Mouse (Mus musculus): ENCODE measurements around the gene H1f0. TPM values are rescaled to one million over a fixed set of nuclear protein-coding genes. Genes with fewer than 3 reads are reported as not detected.
A peak's percentile ranks its signal among the peaks of the same experiment; 100 is the strongest.
"Not testable (repeated sequence)": the region's sequence is repeated elsewhere in the genome, so short reads cannot be mapped to it uniquely, and the experiment has no call there.

The H1f0 gene
- polyA plus RNA-seq, 1 experiment, result 197 TPM

DNA sequence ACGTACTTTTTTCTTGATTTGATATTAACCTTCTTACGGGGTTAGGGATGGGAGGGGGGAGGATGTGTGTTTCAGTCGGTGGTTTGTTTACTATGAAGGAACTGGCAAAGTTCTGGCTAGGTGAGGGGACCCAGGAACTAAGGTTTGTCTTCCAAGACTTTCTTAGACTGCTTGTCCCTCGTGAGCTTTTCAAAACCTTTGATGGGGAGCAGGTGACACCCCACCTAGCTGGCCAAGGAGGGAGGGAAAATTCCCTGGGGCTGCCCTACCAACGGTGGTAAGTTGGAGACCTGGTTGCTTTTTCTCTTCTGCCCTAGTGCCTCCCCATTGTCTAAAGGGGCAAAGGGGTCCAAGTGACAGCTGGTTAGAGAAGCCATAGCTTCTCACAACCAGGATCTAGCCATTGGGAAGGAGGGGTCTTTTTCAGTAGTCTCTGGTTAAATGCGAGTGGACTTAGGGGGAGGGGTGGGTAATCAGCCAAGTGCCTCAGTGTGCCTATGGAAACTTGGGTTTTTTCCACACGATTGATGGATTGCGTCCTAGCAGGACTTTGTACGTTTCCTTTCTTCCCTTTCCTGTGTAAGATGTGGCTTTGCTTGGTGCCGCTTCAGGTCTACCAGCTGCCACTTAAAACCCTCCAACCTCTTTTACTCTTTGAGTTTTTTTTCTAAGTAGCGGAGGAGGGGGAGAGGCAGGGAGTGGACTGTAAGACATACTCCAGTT, 1.4 kb downstream of the H1f0 start:
- WGBS, result 1% methylated on average over 11 of the region's 11 CpGs
- H3K4me1 ChIP-seq (ENCODE audit: control insufficient read depth, insufficient read depth, low read length), result peaks cover 6% of the 10 kb centered on the region
- H3K4me3 ChIP-seq (replicated peaks; ENCODE audit: insufficient read depth, low read depth, low read length), result peak overlapping the region; percentile 70
- H3K27ac ChIP-seq (ENCODE audit: insufficient read depth, low read length), result peak overlapping the region; percentile 64; the same call in 1 of the 2 replicates
- DNase-seq, result no peak
- TF ChIP-seq POLR2A (IDR thresholded peaks at IDR 0.05; ENCODE audit: borderline replicate concordance, insufficient read depth, low read length), result no peak
- no peak for TF ChIP-seq CTCF (IDR thresholded peaks at IDR 0.05; ENCODE audit: borderline replicate concordance, insufficient read depth, low read depth, low read length)
- no peaks in the 10 kb centered on the region for H3K27me3 ChIP-seq (ENCODE audit: control insufficient read depth, insufficient read depth, low read length)

DNA sequence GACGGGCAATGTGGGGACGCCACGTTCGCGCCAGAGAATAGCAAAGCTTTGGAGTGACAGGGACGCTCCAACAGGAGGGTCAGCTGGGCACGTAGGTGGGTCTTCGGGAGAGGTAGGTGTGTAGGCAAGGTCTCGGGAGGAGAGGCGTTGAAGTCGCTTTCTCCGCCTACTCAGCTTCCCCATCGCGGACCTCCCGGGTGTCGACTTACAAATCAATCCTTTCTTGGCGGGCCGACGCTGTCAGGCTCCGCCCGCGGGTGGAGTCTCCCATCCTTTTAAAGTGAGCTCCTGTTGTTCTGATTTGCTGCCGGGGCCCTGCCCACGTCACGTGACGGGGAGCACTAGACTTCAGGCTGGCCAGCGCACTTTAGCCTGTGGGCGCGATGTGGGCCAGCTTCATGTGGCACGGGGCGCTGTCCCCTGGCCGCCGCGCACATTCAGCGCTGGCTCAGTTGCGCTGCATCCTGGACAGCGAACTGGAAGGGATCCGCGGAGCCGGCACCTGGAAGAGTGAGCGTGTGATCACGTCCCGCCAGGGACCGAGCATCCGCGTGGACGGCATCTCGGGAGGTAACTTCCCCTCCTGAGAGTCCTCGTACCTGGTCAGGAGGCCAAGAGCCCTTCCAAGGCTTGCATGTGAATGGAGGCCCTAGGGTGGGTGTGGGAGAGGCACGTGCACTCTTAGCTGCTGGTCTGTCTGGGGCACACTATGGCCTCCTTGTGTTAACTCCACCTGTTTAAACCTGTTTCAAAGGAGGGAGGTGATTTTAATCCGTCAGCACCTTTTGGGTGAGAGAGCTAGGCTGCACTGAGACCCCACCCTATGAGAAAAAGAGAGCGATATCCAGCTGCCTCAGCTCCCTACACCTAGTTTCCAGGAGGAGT, 2.5 kb downstream of the H1f0 start:
- no peak overlapping the region for H3K27ac ChIP-seq (ENCODE audit: insufficient read depth, low read length)
- peak; percentile 89 to 94 for DNase-seq
- TF ChIP-seq CTCF (IDR thresholded peaks at IDR 0.05; ENCODE audit: borderline replicate concordance, insufficient read depth, low read depth, low read length) (no peak), POLR2A (IDR thresholded peaks at IDR 0.05; ENCODE audit: borderline replicate concordance, insufficient read depth, low read length) (peak; percentile 71)
- H3K27me3 ChIP-seq (ENCODE audit: control insufficient read depth, insufficient read depth, low read length), result no peaks in the 10 kb centered on the region
- H3K4me1 ChIP-seq (ENCODE audit: control insufficient read depth, insufficient read depth, low read length), result peaks cover 6% of the 10 kb centered on the region
- H3K4me3 ChIP-seq (replicated peaks; ENCODE audit: insufficient read depth, low read depth, low read length), result peak overlapping the region; percentile 74
- WGBS, result 2% methylated on average over 52 of the region's 52 CpGs

DNA sequence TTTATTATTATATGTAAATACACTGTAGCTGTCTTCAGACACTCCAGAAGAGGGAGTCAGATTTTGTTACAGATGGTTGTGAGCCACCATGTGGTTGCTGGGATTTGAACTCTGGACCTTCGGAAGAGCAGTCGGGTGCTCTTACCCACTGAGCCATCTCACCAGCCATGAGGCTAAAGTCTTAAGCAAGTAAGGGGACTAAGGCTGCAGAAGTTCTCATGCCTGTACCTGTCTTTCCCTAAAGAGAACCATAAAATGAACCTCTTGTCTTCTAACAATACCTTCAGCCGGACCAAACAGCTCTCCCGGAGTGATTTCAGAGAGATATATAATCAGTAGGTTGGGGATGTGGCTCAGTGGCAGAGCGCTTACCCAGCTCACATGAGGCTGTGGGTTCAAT, 3.7 kb downstream of the H1f0 start:
- not testable (repeated sequence) for H3K27ac ChIP-seq (ENCODE audit: insufficient read depth, low read length); H3K4me3 ChIP-seq (replicated peaks; ENCODE audit: insufficient read depth, low read depth, low read length); DNase-seq; H3K27me3 ChIP-seq (ENCODE audit: control insufficient read depth, insufficient read depth, low read length); H3K4me1 ChIP-seq (ENCODE audit: control insufficient read depth, insufficient read depth, low read length)
- WGBS, result 83% methylated on average over 5 of the region's 5 CpGs

DNA sequence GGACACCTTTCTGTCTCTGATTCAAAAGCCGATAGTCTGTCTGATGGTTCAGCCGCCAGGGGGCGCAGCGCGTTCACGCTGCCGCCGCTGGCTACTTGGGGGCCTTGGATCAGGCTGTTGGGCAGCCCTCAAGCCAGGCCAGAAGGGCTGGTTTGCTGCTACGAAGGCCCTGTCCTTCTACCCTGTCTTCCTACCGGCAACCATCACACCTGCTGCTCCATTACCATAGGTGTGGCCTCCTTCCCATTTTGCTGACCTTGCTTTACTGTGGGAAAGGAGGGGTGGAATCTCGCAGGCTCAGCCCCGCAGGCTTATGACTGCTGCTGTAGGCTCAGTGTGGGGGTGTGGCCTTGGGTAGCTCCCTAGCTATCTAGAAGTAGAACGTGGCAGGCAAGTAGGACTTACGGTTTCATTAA, 9.7 kb downstream of the H1f0 start:
- Histone ChIP-seq H3K4me3 (replicated peaks; ENCODE audit: insufficient read depth, low read depth, low read length) (no peak overlapping the region), H3K27me3 (ENCODE audit: control insufficient read depth, insufficient read depth, low read length) (no peaks in the 10 kb centered on the region), H3K27ac (ENCODE audit: insufficient read depth, low read length) (no peak overlapping the region), H3K4me1 (ENCODE audit: control insufficient read depth, insufficient read depth, low read length) (peaks cover 10% of the 10 kb centered on the region)
- DNase-seq, result peak; percentile 72 to 82
- 9% methylated on average over 14 of the region's 14 CpGs for WGBS
- peak; percentile 80 for TF ChIP-seq CTCF (IDR thresholded peaks at IDR 0.05; ENCODE audit: borderline replicate concordance, insufficient read depth, low read depth, low read length)
- TF ChIP-seq POLR2A (IDR thresholded peaks at IDR 0.05; ENCODE audit: borderline replicate concordance, insufficient read depth, low read length), result no peak

DNA sequence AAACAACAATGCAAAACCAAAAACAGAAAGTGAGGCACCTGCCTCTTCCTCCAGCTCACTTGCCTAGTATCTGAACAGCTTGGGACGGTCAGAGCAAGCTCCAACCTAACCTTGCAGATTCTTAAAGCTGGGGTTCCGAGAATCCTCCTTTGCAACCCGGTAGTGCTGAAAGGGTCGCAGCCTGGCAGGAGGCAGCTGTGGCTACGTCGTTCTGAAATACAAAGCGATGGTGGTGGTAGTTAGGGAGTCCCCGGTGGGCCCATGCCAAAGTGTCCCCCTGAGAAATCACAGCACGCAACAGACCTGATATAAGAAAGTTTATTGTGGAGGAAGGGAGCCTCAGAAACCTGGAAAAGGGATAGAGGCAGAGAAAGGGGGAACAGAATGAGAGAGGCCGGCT, 10.1 kb downstream of the H1f0 start:
- Histone ChIP-seq H3K4me1 (ENCODE audit: control insufficient read depth, insufficient read depth, low read length) (peaks cover 10% of the 10 kb centered on the region), H3K27ac (ENCODE audit: insufficient read depth, low read length) (no peak overlapping the region), H3K27me3 (ENCODE audit: control insufficient read depth, insufficient read depth, low read length) (no peaks in the 10 kb centered on the region), H3K4me3 (replicated peaks; ENCODE audit: insufficient read depth, low read depth, low read length) (no peak overlapping the region)
- TF ChIP-seq CTCF (IDR thresholded peaks at IDR 0.05; ENCODE audit: borderline replicate concordance, insufficient read depth, low read depth, low read length) (no peak), POLR2A (IDR thresholded peaks at IDR 0.05; ENCODE audit: borderline replicate concordance, insufficient read depth, low read length) (no peak)
- WGBS, result 76% methylated on average over 10 of the region's 10 CpGs
- no peak for DNase-seq

DNA sequence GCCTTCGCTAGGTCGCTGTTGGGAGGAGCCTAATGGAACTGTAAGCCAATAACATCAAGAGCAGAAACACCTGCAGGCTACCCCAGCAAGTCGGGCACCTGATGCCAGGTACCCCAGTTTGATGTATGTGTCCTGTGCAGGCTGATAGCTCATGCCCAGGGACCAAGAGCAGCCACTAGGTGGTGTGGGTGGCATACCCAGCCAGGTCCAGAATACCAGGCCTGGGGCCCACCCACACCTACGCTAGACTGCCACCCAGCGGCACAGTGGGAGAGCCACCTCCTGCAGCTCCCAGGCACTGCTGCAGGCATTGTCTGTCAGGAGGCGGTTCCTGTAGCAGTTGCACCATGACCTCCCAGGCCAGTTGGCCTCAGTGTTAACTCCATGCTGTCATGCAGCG, 10.6 kb downstream of the H1f0 start:
- no peaks in the 10 kb centered on the region for H3K27me3 ChIP-seq (ENCODE audit: control insufficient read depth, insufficient read depth, low read length)
- TF ChIP-seq POLR2A (IDR thresholded peaks at IDR 0.05; ENCODE audit: borderline replicate concordance, insufficient read depth, low read length) (no peak), CTCF (IDR thresholded peaks at IDR 0.05; ENCODE audit: borderline replicate concordance, insufficient read depth, low read depth, low read length) (peak; percentile 62)
- no peak overlapping the region for H3K27ac ChIP-seq (ENCODE audit: insufficient read depth, low read length)
- no peak overlapping the region for H3K4me3 ChIP-seq (replicated peaks; ENCODE audit: insufficient read depth, low read depth, low read length)
- H3K4me1 ChIP-seq (ENCODE audit: control insufficient read depth, insufficient read depth, low read length), result peaks cover 10% of the 10 kb centered on the region
- peak; percentile 53 to 54 for DNase-seq
- 43% methylated on average over 7 of the region's 7 CpGs for WGBS

DNA sequence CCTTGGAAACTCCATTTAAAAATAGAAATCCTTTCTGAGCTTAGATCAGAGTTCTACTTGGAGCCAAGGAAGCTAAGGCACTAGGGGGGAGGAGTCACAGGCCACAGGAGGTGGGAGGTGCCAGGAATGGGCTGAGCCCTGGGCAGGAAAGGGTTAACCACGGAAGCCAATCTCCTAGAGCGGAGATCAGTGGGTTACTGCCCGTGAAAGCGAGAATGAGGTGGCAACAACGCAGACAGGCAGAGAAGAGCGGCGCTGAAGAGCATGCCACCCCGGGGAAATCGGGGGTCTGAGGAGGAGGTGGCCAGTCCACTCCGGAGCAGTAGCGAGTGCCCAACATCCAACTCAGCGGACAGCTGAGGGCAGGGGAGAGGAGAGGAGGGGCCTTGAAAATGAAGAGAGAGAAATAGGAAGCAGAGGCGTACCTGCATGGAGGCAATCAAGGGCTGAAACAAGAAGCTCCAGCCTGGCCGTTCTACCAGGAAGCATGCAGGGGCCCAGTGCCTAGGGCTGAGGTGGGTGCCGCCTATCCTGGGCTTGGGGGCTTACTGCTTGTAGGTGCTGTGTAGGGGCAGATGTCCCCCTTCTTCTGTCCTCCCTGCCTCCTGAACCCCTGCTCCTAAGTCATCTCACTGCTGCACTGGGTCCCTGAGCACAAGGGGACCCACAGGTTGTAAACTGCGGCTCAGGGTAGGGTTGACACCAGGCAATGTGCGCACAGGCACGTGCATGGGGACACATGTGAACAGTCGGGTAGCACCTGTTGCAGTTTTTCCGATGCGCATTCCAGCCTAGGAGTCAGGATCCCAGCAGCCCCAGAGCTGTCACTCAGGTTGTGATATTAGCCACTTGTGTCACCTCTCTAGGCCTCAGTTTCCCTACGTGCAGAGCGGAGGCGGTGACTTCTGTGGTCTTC, 12.5 kb downstream of the H1f0 start:
- peaks cover 10% of the 10 kb centered on the region for H3K4me1 ChIP-seq (ENCODE audit: control insufficient read depth, insufficient read depth, low read length)
- H3K27me3 ChIP-seq (ENCODE audit: control insufficient read depth, insufficient read depth, low read length), result no peaks in the 10 kb centered on the region
- TF ChIP-seq POLR2A (IDR thresholded peaks at IDR 0.05; ENCODE audit: borderline replicate concordance, insufficient read depth, low read length) (no peak), CTCF (IDR thresholded peaks at IDR 0.05; ENCODE audit: borderline replicate concordance, insufficient read depth, low read depth, low read length) (no peak)
- no peak overlapping the region for H3K27ac ChIP-seq (ENCODE audit: insufficient read depth, low read length)
- 30% methylated on average over 24 of the region's 24 CpGs for WGBS
- no peak overlapping the region for H3K4me3 ChIP-seq (replicated peaks; ENCODE audit: insufficient read depth, low read depth, low read length)
- DNase-seq, result no peak

All from cerebellum, adult 2 months (tissue).